Mouse (Mus musculus) olfactory bulb, adult 2 months (tissue): ENCODE measurements around the gene Eif3i.

Experiments used
- CTCF ChIP-seq: fragments of 200-500 bp; IDR thresholded peaks from 2 replicates; pipeline ENCODE4 v1.5.1; 2012; ENCODE audit warnings: low read depth, mild to moderate bottlenecking, low read length, moderate library complexity; ENCODE audit not compliant: insufficient read depth
- POLR2A ChIP-seq: fragments of 200-500 bp; IDR thresholded peaks from 2 replicates; pipeline ENCODE4 v1.6.1; 2012; ENCODE audit warnings: mild to moderate bottlenecking, low read depth, low read length, moderate library complexity; ENCODE audit not compliant: insufficient read depth

DNA sequence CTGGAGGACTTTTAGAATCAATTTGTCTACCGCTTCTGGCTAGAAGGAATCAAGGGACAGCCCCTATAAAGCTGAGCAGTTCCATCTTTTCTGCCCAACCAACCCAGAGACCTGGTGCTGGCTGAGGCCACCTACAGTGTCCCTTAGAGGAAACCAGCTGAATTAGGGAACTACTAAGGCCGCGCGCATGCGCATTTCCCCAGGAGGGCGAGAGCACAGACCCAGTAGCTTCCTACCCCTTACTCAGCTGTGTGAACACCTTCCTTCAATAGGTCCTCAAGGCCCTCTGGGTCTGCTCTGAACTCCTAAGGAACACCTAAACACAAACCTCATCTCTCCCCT lies 24.6 kb upstream of the Eif3i start:
- TF ChIP-seq POLR2A (no peak), CTCF (no peak)
